Mouse (Mus musculus) liver, embryonic 11.5 days (tissue): Measurements from ENCODE around the gene Nek4. TPM values are rescaled to one million over a fixed set of nuclear protein-coding genes. Genes with fewer than 3 reads are reported as not detected.

Source experiments
- ATAC-seq: fragments of 200-750 bp; cut with Nextera tagmentation; replicated peaks from 2 replicates; pipeline ENCODE4 v1.8.0; 2017; ENCODE audit warnings: moderate number of reproducible peaks, mild to moderate bottlenecking, moderate TSS enrichment, moderate library complexity; ENCODE audit not compliant: low FRiP score
- DNase-seq: peaks from one replicate; pipeline ENCODE4 v3.0.0-alpha.2; 2017; ENCODE audit warnings: low spot score
- H3K27ac ChIP-seq: fragments of 300-500 bp; sonication (generic); 2 replicates; pipeline ENCODE4 v1.5.1; 2014; ENCODE audit warnings: mild to moderate bottlenecking, low read depth, low read length, control low read depth
- H3K27me3 ChIP-seq: fragments of 300-500 bp; sonication (generic); replicated peaks from 2 replicates; pipeline ENCODE4 v1.6.1; 2014; ENCODE audit warnings: low read length, mixed read lengths; ENCODE audit not compliant: control insufficient read depth, insufficient read depth
- H3K36me3 ChIP-seq: fragments of 300-500 bp; sonication (generic); 2 replicates; pipeline ENCODE4 v1.6.1; 2014; ENCODE audit warnings: mild to moderate bottlenecking, low read length, moderate library complexity, mixed read lengths; ENCODE audit not compliant: control insufficient read depth, insufficient read depth
- H3K4me1 ChIP-seq: fragments of 300-500 bp; sonication (generic); replicated peaks from 2 replicates; pipeline ENCODE4 v1.6.1; 2014; ENCODE audit warnings: low read length, mixed read lengths; ENCODE audit not compliant: control insufficient read depth, insufficient read depth
- H3K4me2 ChIP-seq: fragments of 300-500 bp; sonication (generic); 2 replicates; pipeline ENCODE4 v1.6.1; 2014; ENCODE audit warnings: mild to moderate bottlenecking, control low read depth, moderate library complexity
- H3K4me3 ChIP-seq: fragments of 300-500 bp; sonication (generic); 2 replicates; pipeline ENCODE4 v1.5.1; 2014; ENCODE audit warnings: low read depth, low read length, control low read depth
- H3K9ac ChIP-seq: fragments of 300-500 bp; sonication (generic); 2 replicates; pipeline ENCODE4 v1.6.1; 2014; ENCODE audit warnings: low read depth, low read length, control low read depth
- H3K9me3 ChIP-seq: fragments of 300-500 bp; sonication (generic); 2 replicates; pipeline ENCODE4 v1.6.1; 2016; ENCODE audit warnings: low read length, inconsistent platforms, mixed read lengths; ENCODE audit not compliant: control insufficient read depth
- WGBS: fragments of 180-500 bp; shearing (Covaris S2); extraction: QIAGEN DNeasy Blood & Tissue Kit; methylation state at CpG from one replicate; pipeline ENCODE4 v1.1.7; 2014; 5-methylcytosine and 5-hydroxymethylcytosine counted together
- polyA plus RNA-seq: library from polyadenylated mRNA; unstranded; fragments of >200 nt; fragmentation: Nextera tagmentation; extraction: Ambion mirVana; gene quantifications from 2 replicates; pipeline ENCODE4 v1.2.1, GENCODE M21; 2014

Gene Nek4
- polyA plus RNA-seq, 1 experiment from 2014 or later: 14.3 TPM

DNA sequence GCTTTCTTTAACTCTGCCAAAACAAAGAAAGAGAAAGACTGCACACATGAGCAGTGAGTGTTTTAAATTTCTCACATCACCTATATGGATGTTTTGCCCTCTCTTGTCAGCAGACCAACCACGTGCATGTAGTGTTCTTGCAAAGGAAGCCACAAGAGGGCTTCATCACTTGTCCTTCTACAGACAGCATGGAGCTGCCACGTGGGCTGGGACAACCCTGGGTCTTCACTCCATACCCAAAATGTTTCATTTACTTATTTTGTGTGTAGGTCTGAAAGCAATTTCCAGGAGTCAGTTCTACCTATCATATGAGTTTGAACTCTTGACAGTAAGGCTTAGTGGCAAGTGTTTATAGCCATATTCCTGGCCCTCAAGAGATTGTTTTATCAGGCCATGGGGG lies 66.7 kb downstream of the Nek4 start:
- Histone ChIP-seq H3K9ac (peak overlapping the region; percentile 81), H3K27me3 (no peaks in the 10 kb centered on the region), H3K4me3 (peak overlapping the region; percentile 60), H3K4me1 (peaks cover 27% of the 10 kb centered on the region), H3K27ac (peak overlapping the region; percentile 97), H3K4me2 (peak overlapping the region; percentile 91), H3K9me3 (no peaks in the 10 kb centered on the region), H3K36me3 (peaks cover 45% of the 10 kb centered on the region)
- no peak for DNase-seq
- no peak; the same call in 1 of the 2 replicates for ATAC-seq
- 1% methylated on average over 2 of the region's 2 CpGs for WGBS

DNA sequence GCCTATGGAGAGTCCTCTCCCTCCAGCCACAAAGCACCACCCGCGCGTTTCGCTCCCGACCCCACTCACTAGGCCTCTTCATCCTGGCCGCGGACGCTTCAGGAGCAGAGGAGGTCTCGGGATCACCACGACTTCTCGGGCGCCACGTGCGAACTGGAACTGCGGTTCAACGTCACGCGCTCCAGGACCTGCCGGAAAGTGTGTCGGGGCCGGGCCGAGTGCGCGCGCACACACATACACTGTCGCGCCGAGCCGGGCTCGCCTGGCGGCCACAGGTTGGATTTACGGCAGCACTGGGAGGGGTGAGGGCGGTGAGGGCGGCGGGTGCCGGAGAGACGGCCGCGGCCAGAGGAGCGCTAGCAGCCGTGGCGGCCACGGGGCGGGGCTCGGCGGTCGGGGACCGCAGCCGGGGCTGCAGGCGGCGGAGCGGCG lies 67.7 kb downstream of the Nek4 start, which contains the start of the genes Pbrm1 and Gnl3:
TSS of gene Pbrm1 (plus strand) at position 279 of the 432 bp plus-strand sequence.
TSS of gene Gnl3 (minus strand) at position 293 of the 432 bp plus-strand sequence.
- Histone ChIP-seq H3K27me3 (no peaks in the 10 kb centered on the region), H3K4me1 (peaks cover 29% of the 10 kb centered on the region), H3K4me3 (peak within 1 kb of the TSS; percentile 60), H3K9ac (peak within 1 kb of the TSS; percentile 81), H3K36me3 (peaks cover 36% of the 10 kb centered on the region), H3K9me3 (no peaks in the 10 kb centered on the region), H3K4me2 (peak within 1 kb of the TSS; percentile 91), H3K27ac (peak within 1 kb of the TSS; percentile 97)
- under 1% methylated on average over 39 of the region's 53 CpGs for WGBS
- peak; percentile 83 for ATAC-seq
- peak; percentile 98 for DNase-seq

DNA sequence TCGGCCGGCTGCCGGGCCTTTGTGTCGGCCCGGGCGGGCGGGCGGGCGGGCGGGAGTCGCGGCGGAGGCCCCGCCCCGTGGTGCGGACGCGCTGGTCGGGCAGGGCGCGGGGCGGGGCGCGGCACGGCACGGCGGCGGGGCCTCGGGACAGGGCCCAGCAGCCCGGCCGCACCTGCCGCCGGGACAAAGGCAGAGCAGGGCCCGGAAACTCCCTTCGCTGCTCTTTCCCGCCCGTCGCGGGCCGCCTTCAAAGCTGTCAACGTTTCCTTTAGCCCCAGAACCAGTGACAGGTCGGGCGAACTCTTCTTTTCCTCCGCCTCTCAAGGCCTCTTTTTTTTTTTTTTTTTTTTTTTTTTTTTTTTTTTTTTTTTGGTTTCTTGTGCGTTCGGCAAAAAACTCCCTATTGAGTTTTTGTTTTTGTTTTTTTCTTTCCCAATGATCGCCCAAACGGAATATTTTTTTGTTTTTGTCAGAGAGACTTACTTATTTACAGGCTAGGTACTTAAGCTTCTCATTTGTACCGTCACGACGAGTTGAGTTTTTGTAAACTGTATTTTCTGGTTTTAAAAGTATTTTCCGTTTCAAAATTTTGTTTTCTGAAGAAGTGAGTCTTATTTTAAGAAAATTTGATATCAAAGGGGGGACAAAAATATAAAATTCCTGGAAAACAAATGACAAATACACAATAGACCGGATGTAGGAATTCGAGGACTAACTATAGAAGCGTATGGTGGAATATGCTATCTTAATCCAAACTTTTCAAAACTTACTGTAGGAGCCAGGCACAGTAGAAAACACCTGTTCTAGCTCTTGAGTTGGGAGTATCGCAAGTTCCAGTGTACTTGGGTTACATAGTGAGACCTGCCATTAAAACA lies 68.4 kb downstream of the Nek4 start:
- 4% methylated on average over 50 of the region's 56 CpGs for WGBS
- H3K9ac ChIP-seq: peak overlapping the region; percentile 81
- H3K4me1 ChIP-seq: peaks cover 29% of the 10 kb centered on the region
- H3K9me3 ChIP-seq: no peaks in the 10 kb centered on the region
- DNase-seq: peak; percentile 86
- H3K4me2 ChIP-seq: peak overlapping the region; percentile 73
- H3K4me3 ChIP-seq: peak overlapping the region; percentile 60
- ATAC-seq: peak; percentile 88
- peaks cover 30% of the 10 kb centered on the region for H3K36me3 ChIP-seq
- no peaks in the 10 kb centered on the region for H3K27me3 ChIP-seq
- H3K27ac ChIP-seq: peak overlapping the region; percentile 97

DNA sequence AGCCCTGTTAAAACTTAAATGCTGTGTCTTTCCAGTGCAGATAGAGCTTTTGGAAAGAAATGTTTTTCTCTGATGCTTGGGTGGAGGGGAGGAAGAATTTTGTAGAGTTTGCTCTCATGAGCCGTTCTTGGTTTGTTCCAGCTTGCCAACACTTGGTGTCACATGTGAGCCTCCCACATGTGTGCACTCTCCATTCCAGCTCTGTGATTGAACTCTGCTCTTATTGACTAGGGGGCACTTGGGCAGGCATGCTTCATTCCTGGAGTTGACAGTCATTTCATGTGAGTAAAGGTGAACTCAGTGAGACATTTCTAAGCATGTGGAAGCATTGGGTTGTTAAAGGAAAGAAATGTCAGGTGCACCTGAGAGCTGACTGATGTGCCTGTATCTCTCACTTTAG lies 71.4 kb downstream of the Nek4 start:
- H3K4me1 ChIP-seq: peaks cover 13% of the 10 kb centered on the region
- no peaks in the 10 kb centered on the region for H3K27me3 ChIP-seq
- H3K9me3 ChIP-seq: no peaks in the 10 kb centered on the region
- no peak overlapping the region for H3K27ac ChIP-seq
- no peak overlapping the region for H3K4me3 ChIP-seq
- DNase-seq (no peak), ATAC-seq (no peak)
- H3K36me3 ChIP-seq: peaks cover 27% of the 10 kb centered on the region
- WGBS: 52% methylated on average over 1 of the region's 1 CpGs
- H3K9ac ChIP-seq: no peak overlapping the region
- no peak overlapping the region for H3K4me2 ChIP-seq

GRCm38 (mm10) chr14:31025785-31026184 lies 74.6 kb downstream of the Nek4 start:
- no peaks in the 10 kb centered on the region for H3K27me3 ChIP-seq
- H3K4me3 ChIP-seq: no peak overlapping the region
- H3K36me3 ChIP-seq: peaks cover 36% of the 10 kb centered on the region
- no peak overlapping the region for H3K9ac ChIP-seq
- H3K4me2 ChIP-seq: no peak overlapping the region
- DNase-seq (no peak), ATAC-seq (no peak)
- no peaks in the 10 kb centered on the region for H3K9me3 ChIP-seq
- peaks cover 8% of the 10 kb centered on the region for H3K4me1 ChIP-seq
- 77% methylated on average over 3 of the region's 3 CpGs for WGBS
- no peak overlapping the region for H3K27ac ChIP-seq

Other genes starting within 250 kb of the Nek4 start
- gene Sfmbt1, start 236.5 kb upstream of the Nek4 start, polyA plus RNA-seq: 23.0 and 24.5 TPM in 2 replicates
- gene Tmem110, start 125.8 kb upstream of the Nek4 start, polyA plus RNA-seq: 22.6 and 26.1 TPM in 2 replicates
- gene Mustn1, start 72.2 kb upstream of the Nek4 start, polyA plus RNA-seq: 0.25 and 0.45 TPM in 2 replicates
- 3.4 and 4.4 TPM in 2 replicates for gene Itih4, start 64.9 kb upstream of the Nek4 start, polyA plus RNA-seq
- 57.8 and 64.8 TPM in 2 replicates for gene Itih3, start 27.6 kb upstream of the Nek4 start, polyA plus RNA-seq
- 16.3 and 17.4 TPM in 2 replicates for gene Itih1, start 8.1 kb upstream of the Nek4 start, polyA plus RNA-seq
- 33.7 and 41.6 TPM in 2 replicates for gene Glt8d1, start 50.0 kb downstream of the Nek4 start, polyA plus RNA-seq
- gene Spcs1, start 50.3 kb downstream of the Nek4 start, polyA plus RNA-seq: 309 and 326 TPM in 2 replicates
- gene Pbrm1, start 67.8 kb downstream of the Nek4 start, polyA plus RNA-seq: 72.8 and 73.0 TPM in 2 replicates
- 265 and 268 TPM in 2 replicates for gene Gnl3, start 67.8 kb downstream of the Nek4 start, polyA plus RNA-seq
- gene Smim4, start 177.6 kb downstream of the Nek4 start, polyA plus RNA-seq: 90.3 and 107 TPM in 2 replicates
- 401 and 406 TPM in 2 replicates for gene Nt5dc2, start 179.7 kb downstream of the Nek4 start, polyA plus RNA-seq
- gene Stab1, start 217.3 kb downstream of the Nek4 start, polyA plus RNA-seq: 25.3 and 39.9 TPM in 2 replicates